Mouse (Mus musculus) regulatory T cell (primary cell): ENCODE measurements around the gene Abtb2.

Source experiments
- in situ Hi-C: fragments of 300-600 bp; cut with MboI, MseI; formaldehyde crosslinking; loops from one replicate; pipeline ENCODE4 v1.15.1; 2025; ENCODE audit warnings: high pct_unique_total_duplicates

Gene Abtb2

GRCm38 (mm10) chr2:103718594-103719291 is 152.6 kb downstream of the Abtb2 start:
- in situ Hi-C loops = no loop called here

- in situ Hi-C loops = no loop called here
These were observed 153.2 kb downstream of the Abtb2 start for GRCm38 (mm10) chr2:103719292-103719646.

GRCm38 (mm10) chr2:103724521-103724920 is 158.4 kb downstream of the Abtb2 start:
- in situ Hi-C loops = loop anchor here (5.0 kb wide), 1 partner anchor 157 kb away; the partner anchor contains the start of gene Abtb2

GRCm38 (mm10) chr2:103728027-103728540 is 162.0 kb downstream of the Abtb2 start:
- in situ Hi-C loops = no loop called here

- in situ Hi-C loops = no loop called here
These were observed 164.9 kb downstream of the Abtb2 start for GRCm38 (mm10) chr2:103730999-103731398.

GRCm38 (mm10) chr2:103731423-103731822 is 165.3 kb downstream of the Abtb2 start:
- in situ Hi-C loops = no loop called here

- in situ Hi-C loops = loop anchor here (5.0 kb wide), 1 partner anchor 291 kb away; no protein-coding TSS in a partner anchor
These were observed 176.7 kb downstream of the Abtb2 start for GRCm38 (mm10) chr2:103742821-103743220.

- in situ Hi-C loops = loop anchor here (5.0 kb wide), 1 partner anchor 291 kb away; no protein-coding TSS in a partner anchor
These were observed 177.4 kb downstream of the Abtb2 start for GRCm38 (mm10) chr2:103743536-103743935.

GRCm38 (mm10) chr2:103743988-103744387 is 177.9 kb downstream of the Abtb2 start:
- in situ Hi-C loops = loop anchor here (5.0 kb wide), 1 partner anchor 292 kb away; no protein-coding TSS in a partner anchor

- in situ Hi-C loops = no loop called here
These were observed 179.4 kb downstream of the Abtb2 start for GRCm38 (mm10) chr2:103745481-103745880.

GRCm38 (mm10) chr2:103746096-103746495 is 180.0 kb downstream of the Abtb2 start:
- in situ Hi-C loops = no loop called here

GRCm38 (mm10) chr2:103746761-103747160 is 180.7 kb downstream of the Abtb2 start:
- in situ Hi-C loops = no loop called here

- in situ Hi-C loops = no loop called here
These were observed 181.8 kb downstream of the Abtb2 start for GRCm38 (mm10) chr2:103747891-103748290.

GRCm38 (mm10) chr2:103749091-103749490 is 183.0 kb downstream of the Abtb2 start:
- in situ Hi-C loops = no loop called here

GRCm38 (mm10) chr2:103751771-103752170 is 185.7 kb downstream of the Abtb2 start:
- in situ Hi-C loops = no loop called here

GRCm38 (mm10) chr2:103754614-103755013 is 188.5 kb downstream of the Abtb2 start:
- in situ Hi-C loops = no loop called here

GRCm38 (mm10) chr2:103755458-103756085 is 189.5 kb downstream of the Abtb2 start:
- in situ Hi-C loops = no loop called here

- in situ Hi-C loops = no loop called here
These were observed 194.3 kb downstream of the Abtb2 start for GRCm38 (mm10) chr2:103760421-103760820.

- in situ Hi-C loops = no loop called here
These were observed 195.0 kb downstream of the Abtb2 start, which contains the start of gene Nat10 for GRCm38 (mm10) chr2:103760906-103761716. Gene Nat10, minus strand, starts transcription at chr2:103761270.

GRCm38 (mm10) chr2:103761993-103762392 is 195.9 kb downstream of the Abtb2 start:
- in situ Hi-C loops = no loop called here

- in situ Hi-C loops = no loop called here
These were observed 196.4 kb downstream of the Abtb2 start for GRCm38 (mm10) chr2:103762492-103762891.
